Comparison of ENCODE assay signal across 9 mouse cellular contexts in the genomic region with DNA sequence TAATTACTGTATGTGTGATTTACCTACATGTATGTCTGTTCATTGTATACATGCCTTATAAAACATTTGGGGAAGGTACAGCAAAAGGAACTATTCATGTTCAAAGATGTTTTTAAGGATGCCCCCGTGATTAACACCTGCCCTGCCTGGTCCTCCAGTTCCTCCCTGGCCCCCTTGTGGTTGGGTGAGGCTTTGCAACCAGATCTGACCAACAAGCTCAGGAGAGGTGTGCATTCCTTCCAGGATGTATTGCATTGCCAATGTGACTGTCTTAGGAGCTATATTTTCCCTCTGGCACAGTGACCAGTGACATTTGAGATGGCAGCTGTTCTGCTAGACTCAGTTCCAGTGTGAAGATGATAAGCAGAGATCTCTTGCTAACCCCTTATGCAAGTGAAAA. TPM values are rescaled to one million over a fixed set of nuclear protein-coding genes. Genes with fewer than 3 reads are reported as not detected.
DNase-seq lines count a peak whose midpoint lies in the region; ATAC-seq lines count a peak whose summit lies in the region.
"Had no signal": no experiment of that assay in that cellular context is flagged by ENCODE, and none has a peak within 500 bp of the region (broad histone marks: within the 10 kb centered on the region; RNA-seq: fewer than 3 reads in every experiment).

No protein-coding gene starts in this region.

- H3K9ac ChIP-seq in kidney, embryonic 15.5 days, result no peak overlapping the region
- H3K9ac ChIP-seq: embryonic facial prominence, embryonic 13.5 days had no signal

- no peaks in the 10 kb centered on the region for H3K9me3 ChIP-seq in kidney, embryonic 15.5 days (replicated peaks)
- H3K9me3 ChIP-seq: embryonic facial prominence, embryonic 13.5 days had no signal

- no peaks in the 10 kb centered on the region for H3K36me3 ChIP-seq in kidney, embryonic 15.5 days
- H3K36me3 ChIP-seq: embryonic facial prominence, embryonic 13.5 days had no signal

- no peak overlapping the region for H3K4me2 ChIP-seq in kidney, embryonic 15.5 days
- H3K4me2 ChIP-seq: embryonic facial prominence, embryonic 13.5 days had no signal

- no peaks in the 10 kb centered on the region for H3K27me3 ChIP-seq in kidney, embryonic 15.5 days
- H3K27me3 ChIP-seq: embryonic facial prominence, embryonic 13.5 days had no signal

- H3K4me3 ChIP-seq in kidney, embryonic 15.5 days (replicated peaks), result no peak overlapping the region
- H3K4me3 ChIP-seq: embryonic facial prominence, embryonic 13.5 days had no signal

- no peak for ATAC-seq in kidney, embryonic 15.5 days (replicated peaks; ENCODE audit: low FRiP score)
- peak; percentile 58 to 76; a peak in 3 of 4 replicates for ATAC-seq in hematopoietic stem cell, adult 5-6 weeks (replicated peaks in 1 of 2; ENCODE audit: insufficient read depth in 1 of 2, low FRiP score in 2 of 2, low TSS enrichment in 1 of 2, low read depth in 1 of 2, poor library complexity in 2 of 2, severe bottlenecking in 2 of 2)
- peak; percentile 89 for ATAC-seq in megakaryocyte, adult 5-6 weeks (ENCODE audit: poor library complexity, severe bottlenecking)

- DNase-seq in kidney, adult 11 months, result peak; percentile 31
- DNase-seq in CD4-positive helper T cell, adult 2 months (ENCODE audit: low read depth, low spot score), result peak; percentile 47
- peak; percentile 51 to 86 for DNase-seq in adrenal gland, adult (ENCODE audit: inconsistent age in 2 of 2, low spot score in 1 of 2)
- peak; percentile 42 to 61 for DNase-seq in cerebellum, postnatal 36 days
- peak; percentile 60 for DNase-seq in thymus, postnatal 0 days (ENCODE audit: low spot score)

- WGBS in kidney, embryonic 15.5 days, result 41% methylated on average over 1 of the region's 1 CpGs

- H3K27ac ChIP-seq in kidney, embryonic 15.5 days, result no peak overlapping the region
- H3K27ac ChIP-seq: embryonic facial prominence, embryonic 13.5 days had no signal

- H3K4me1 ChIP-seq in kidney, embryonic 15.5 days, result no peaks in the 10 kb centered on the region
- H3K4me1 ChIP-seq: embryonic facial prominence, embryonic 13.5 days had no signal

RNA-seq across cellular contexts. Expression of a gene that starts 16.8 kb away (rescaled TPM):
- 39.8 and 40.2 TPM in 2 replicates for polyA plus RNA-seq in kidney, embryonic 15.5 days (2015; fragmentation: Nextera tagmentation; extraction: Ambion mirVana)
- 17.3 and 20.1 TPM in 2 replicates for total RNA-seq in hematopoietic stem cell, adult 5-6 weeks (2017)
- total RNA-seq in megakaryocyte, adult 5-6 weeks (2015), result 11.4 and 12.8 TPM in 2 replicates
- total RNA-seq in megakaryocyte, adult 5-6 weeks (2017), result 21.5 and 22.8 TPM in 2 replicates
- polyA plus RNA-seq in thymus, postnatal 0 days (2015; fragmentation: Nextera tagmentation; extraction: Ambion mirVana), result 21.2 and 21.3 TPM in 2 replicates
